Mouse (Mus musculus): ENCODE measurements around the gene Limk2.

Gene Limk2

GRCm38 (mm10) chr11:3408131-3408996 is 625 bp downstream of the Limk2 start:
- DNase-seq = no peak

GRCm38 (mm10) chr11:3404287-3405047 is 4.5 kb downstream of the Limk2 start:
- peak; percentile 40 for DNase-seq

- DNase-seq = no peak
Measured at GRCm38 (mm10) chr11:3403024-3403423, 6.0 kb downstream of the Limk2 start.

- no peak for DNase-seq
Measured at GRCm38 (mm10) chr11:3398318-3398717, 10.7 kb downstream of the Limk2 start.

- DNase-seq = no peak
Measured at GRCm38 (mm10) chr11:3396562-3396961, 12.4 kb downstream of the Limk2 start.

GRCm38 (mm10) chr11:3396091-3396490 is 12.9 kb downstream of the Limk2 start:
- DNase-seq = no peak

- DNase-seq = no peak
Measured at GRCm38 (mm10) chr11:3394520-3394919, 14.5 kb downstream of the Limk2 start.

GRCm38 (mm10) chr11:3392526-3392925 is 16.5 kb downstream of the Limk2 start:
- no peak for DNase-seq

GRCm38 (mm10) chr11:3390789-3391188 is 18.2 kb downstream of the Limk2 start:
- DNase-seq = no peak

- DNase-seq = no peak
Measured at GRCm38 (mm10) chr11:3389996-3390395, 19.0 kb downstream of the Limk2 start.

- DNase-seq = no peak
Measured at GRCm38 (mm10) chr11:3387482-3388196, 21.4 kb downstream of the Limk2 start.

GRCm38 (mm10) chr11:3386941-3387368 is 22.0 kb downstream of the Limk2 start:
- DNase-seq = peak; percentile 83

- no peak for DNase-seq
Measured at GRCm38 (mm10) chr11:3382602-3383594, 26.1 kb downstream of the Limk2 start.

GRCm38 (mm10) chr11:3381148-3381814 is 27.7 kb downstream of the Limk2 start:
- no peak for DNase-seq

- no peak for DNase-seq
Measured at GRCm38 (mm10) chr11:3379427-3379826, 29.6 kb downstream of the Limk2 start.

GRCm38 (mm10) chr11:3374741-3375140 is 34.2 kb downstream of the Limk2 start:
- no peak for DNase-seq

GRCm38 (mm10) chr11:3374293-3374645 is 34.7 kb downstream of the Limk2 start:
- DNase-seq = no peak

- DNase-seq = no peak
Measured at GRCm38 (mm10) chr11:3373591-3374292, 35.2 kb downstream of the Limk2 start.

- DNase-seq = no peak
Measured at GRCm38 (mm10) chr11:3371599-3372295, 37.2 kb downstream of the Limk2 start.

GRCm38 (mm10) chr11:3370928-3371598 is 37.9 kb downstream of the Limk2 start:
- DNase-seq = peak; percentile 87
